Mouse (Mus musculus): ENCODE measurements around the gene Clec2d.

DNA sequence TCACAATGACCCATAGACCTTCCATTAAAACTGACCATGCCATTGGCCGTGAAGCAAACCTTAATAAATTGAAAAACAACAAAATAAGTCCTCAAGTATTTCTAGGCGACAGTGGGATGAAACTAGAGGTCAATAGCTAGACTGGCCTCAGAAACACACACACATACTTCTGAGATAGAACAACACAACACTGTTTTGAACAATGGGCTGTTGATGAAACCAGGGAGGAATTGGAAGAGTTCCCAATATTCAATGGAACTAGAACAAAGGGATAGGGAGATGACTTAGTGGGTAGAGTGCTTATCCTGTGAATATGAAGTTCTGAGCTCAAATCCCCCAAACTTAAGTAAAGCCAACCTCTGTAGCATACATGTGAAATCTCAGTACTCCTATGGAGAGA is 34.6 kb downstream of the Clec2d start:
- no peak for TF ChIP-seq CTCF (IDR thresholded peaks at IDR 0.05; ENCODE audit: low read depth, low read length)
- no peak for TF ChIP-seq POLR2A (IDR thresholded peaks at IDR 0.05; ENCODE audit: extremely low read depth, insufficient read depth, low read length)

Data from liver, adult 2 months (tissue).